Mouse (Mus musculus) lung, adult 18-20 months (tissue): ENCODE data around the gene Pi4ka.

ENCODE experiments used
- DNase-seq, 2 experiments: peaks; one replicate each; pipeline ENCODE4 v3.0.0; 2022; ENCODE audit warnings: mixed read lengths in 2 of 2

Gene Pi4ka

GRCm38 (mm10) chr16:17405736-17406443, at the start of gene Pi4ka, which contains the start of gene Snap29:
Gene Pi4ka (minus strand): TSS chr16:17406314.
Gene Snap29 (plus strand): TSS chr16:17405986.
- DNase-seq, result peak; percentile 99 to 100

GRCm38 (mm10) chr16:17452373-17452715, 46.2 kb upstream of the Pi4ka start:
- peak; percentile 36 to 46 for DNase-seq

GRCm38 (mm10) chr16:17451541-17452372, 45.6 kb upstream of the Pi4ka start, which contains the start of gene Crkl:
Gene Crkl (plus strand): TSS chr16:17451987.
- peak; percentile 97 to 98 for DNase-seq

GRCm38 (mm10) chr16:17432576-17432975, 26.5 kb upstream of the Pi4ka start:
- DNase-seq, result peak in 1 of 2 experiments; percentile 5

GRCm38 (mm10) chr16:17423021-17423420, 16.9 kb upstream of the Pi4ka start:
- no peak for DNase-seq

GRCm38 (mm10) chr16:17410209-17410608, 4.1 kb upstream of the Pi4ka start:
- no peak for DNase-seq

- DNase-seq, result no peak
Measured at GRCm38 (mm10) chr16:17409046-17409445, 2.9 kb upstream of the Pi4ka start.

GRCm38 (mm10) chr16:17406512-17407231, 558 bp upstream of the Pi4ka start:
- peak in 1 of 2 experiments; percentile 9 for DNase-seq

- peak; percentile 59 to 67 for DNase-seq
Measured at GRCm38 (mm10) chr16:17405271-17405696, 830 bp downstream of the Pi4ka start.

GRCm38 (mm10) chr16:17402855-17403254, 3.3 kb downstream of the Pi4ka start:
- peak in 1 of 2 experiments; percentile 42 for DNase-seq

GRCm38 (mm10) chr16:17392784-17393183, 13.3 kb downstream of the Pi4ka start:
- DNase-seq, result no peak

GRCm38 (mm10) chr16:17383594-17384326, 22.4 kb downstream of the Pi4ka start:
- no peak for DNase-seq

- no peak for DNase-seq
Measured at GRCm38 (mm10) chr16:17382306-17382705, 23.8 kb downstream of the Pi4ka start.

GRCm38 (mm10) chr16:17358787-17359186, 47.3 kb downstream of the Pi4ka start:
- DNase-seq, result no peak

GRCm38 (mm10) chr16:17356031-17356430, 50.1 kb downstream of the Pi4ka start:
- DNase-seq, result no peak

GRCm38 (mm10) chr16:17346766-17347165, 59.3 kb downstream of the Pi4ka start:
- DNase-seq, result no peak

- DNase-seq, result no peak
Measured at GRCm38 (mm10) chr16:17345813-17346155, 60.3 kb downstream of the Pi4ka start.

- peak in 1 of 2 experiments; percentile 19 for DNase-seq
Measured at GRCm38 (mm10) chr16:17345141-17345812, 60.8 kb downstream of the Pi4ka start.

- DNase-seq, result no peak
Measured at GRCm38 (mm10) chr16:17341847-17342246, 64.3 kb downstream of the Pi4ka start.

- DNase-seq, result no peak
Measured at GRCm38 (mm10) chr16:17340705-17341104, 65.4 kb downstream of the Pi4ka start.

- no peak for DNase-seq
Measured at GRCm38 (mm10) chr16:17339701-17340100, 66.4 kb downstream of the Pi4ka start.

- DNase-seq, result no peak
Measured at GRCm38 (mm10) chr16:17336089-17336488, 70.0 kb downstream of the Pi4ka start.
